Mouse (Mus musculus): Measurements from ENCODE around the gene Pip5k1b. TPM values are rescaled to one million over a fixed set of nuclear protein-coding genes. Genes with fewer than 3 reads are reported as not detected.

The Pip5k1b gene
- polyA plus RNA-seq, 1 experiment from 2014 or later, result 0.82 TPM

- peaks cover 24% of the 10 kb centered on the region for H3K4me1 ChIP-seq (replicated peaks)
- peak overlapping the region; percentile 10 for H3K9ac ChIP-seq
- ATAC-seq (ENCODE audit: low read depth), result peak; percentile 58
- WGBS, result 24% methylated on average over 19 of the region's 19 CpGs
- H3K36me3 ChIP-seq, result no peaks in the 10 kb centered on the region
- H3K27ac ChIP-seq (replicated peaks), result peak overlapping the region; percentile 71
- H3K9me3 ChIP-seq, result no peaks in the 10 kb centered on the region
- peak overlapping the region; percentile 1; the same call in 1 of the 2 replicates for H3K4me3 ChIP-seq
- peak overlapping the region; percentile 46 for H3K4me2 ChIP-seq
- H3K27me3 ChIP-seq, result no peaks in the 10 kb centered on the region
These were observed 183.7 kb downstream of the Pip5k1b start for GRCm38 (mm10) chr19:24371763-24372640.

GRCm38 (mm10) chr19:24368419-24368818, 187.3 kb downstream of the Pip5k1b start:
- H3K4me1 ChIP-seq (replicated peaks), result peaks cover 24% of the 10 kb centered on the region
- no peaks in the 10 kb centered on the region for H3K27me3 ChIP-seq
- H3K4me3 ChIP-seq, result no peak overlapping the region
- WGBS, result 88% methylated on average over 6 of the region's 6 CpGs
- no peak overlapping the region for H3K9ac ChIP-seq
- H3K4me2 ChIP-seq, result no peak overlapping the region
- no peak for ATAC-seq (ENCODE audit: low read depth)
- H3K9me3 ChIP-seq, result no peaks in the 10 kb centered on the region
- H3K27ac ChIP-seq (replicated peaks), result no peak overlapping the region
- no peaks in the 10 kb centered on the region for H3K36me3 ChIP-seq

- no peak overlapping the region for H3K27ac ChIP-seq (replicated peaks)
- peaks cover 17% of the 10 kb centered on the region for H3K4me1 ChIP-seq (replicated peaks)
- H3K4me2 ChIP-seq, result no peak overlapping the region
- 80% methylated on average over 4 of the region's 4 CpGs for WGBS
- H3K36me3 ChIP-seq, result no peaks in the 10 kb centered on the region
- no peak overlapping the region for H3K9ac ChIP-seq
- H3K27me3 ChIP-seq, result no peaks in the 10 kb centered on the region
- H3K4me3 ChIP-seq, result no peak overlapping the region
- no peaks in the 10 kb centered on the region for H3K9me3 ChIP-seq
- no peak for ATAC-seq (ENCODE audit: low read depth)
These were observed 187.9 kb downstream of the Pip5k1b start for GRCm38 (mm10) chr19:24367722-24368121.

GRCm38 (mm10) chr19:24366747-24367146, 188.9 kb downstream of the Pip5k1b start:
- no peak for ATAC-seq (ENCODE audit: low read depth)
- no peaks in the 10 kb centered on the region for H3K36me3 ChIP-seq
- no peak overlapping the region for H3K4me2 ChIP-seq
- H3K9ac ChIP-seq, result no peak overlapping the region
- H3K27ac ChIP-seq (replicated peaks), result no peak overlapping the region
- H3K27me3 ChIP-seq, result no peaks in the 10 kb centered on the region
- WGBS, result 85% methylated on average over 1 of the region's 1 CpGs
- H3K9me3 ChIP-seq, result no peaks in the 10 kb centered on the region
- no peak overlapping the region for H3K4me3 ChIP-seq
- peaks cover 7% of the 10 kb centered on the region for H3K4me1 ChIP-seq (replicated peaks)

GRCm38 (mm10) chr19:24362626-24363321, 192.9 kb downstream of the Pip5k1b start:
- no peak for ATAC-seq (ENCODE audit: low read depth)
- Histone ChIP-seq H3K27me3 (no peaks in the 10 kb centered on the region), H3K4me1 (replicated peaks) (no peaks in the 10 kb centered on the region; the same call in 1 of the 2 replicates), H3K27ac (replicated peaks) (no peak overlapping the region), H3K9me3 (no peaks in the 10 kb centered on the region), H3K4me2 (no peak overlapping the region), H3K4me3 (no peak overlapping the region), H3K9ac (no peak overlapping the region), H3K36me3 (no peaks in the 10 kb centered on the region)
- 67% methylated on average over 8 of the region's 8 CpGs for WGBS

GRCm38 (mm10) chr19:24359270-24359669, 196.4 kb downstream of the Pip5k1b start:
- Histone ChIP-seq H3K36me3 (no peaks in the 10 kb centered on the region), H3K4me2 (no peak overlapping the region), H3K4me1 (replicated peaks) (no peaks in the 10 kb centered on the region; the same call in 1 of the 2 replicates), H3K4me3 (no peak overlapping the region), H3K9me3 (no peaks in the 10 kb centered on the region), H3K27me3 (no peaks in the 10 kb centered on the region), H3K27ac (replicated peaks) (no peak overlapping the region), H3K9ac (no peak overlapping the region)
- no peak for ATAC-seq (ENCODE audit: low read depth)
- WGBS, result 87% methylated on average over 9 of the region's 9 CpGs

- H3K27me3 ChIP-seq, result no peaks in the 10 kb centered on the region
- H3K36me3 ChIP-seq, result no peaks in the 10 kb centered on the region
- WGBS, result 68% methylated on average over 5 of the region's 5 CpGs
These were observed 203.2 kb downstream of the Pip5k1b start for GRCm38 (mm10) chr19:24352298-24352959.

GRCm38 (mm10) chr19:24344501-24344900, 211.2 kb downstream of the Pip5k1b start:
- Histone ChIP-seq H3K9ac (no peak overlapping the region), H3K4me3 (no peak overlapping the region), H3K36me3 (no peaks in the 10 kb centered on the region), H3K9me3 (no peaks in the 10 kb centered on the region), H3K4me2 (no peak overlapping the region), H3K4me1 (replicated peaks) (no peaks in the 10 kb centered on the region), H3K27ac (replicated peaks) (no peak overlapping the region), H3K27me3 (no peaks in the 10 kb centered on the region)
- WGBS, result 95% methylated on average over 8 of the region's 8 CpGs
- ATAC-seq (ENCODE audit: low read depth), result no peak

More at GRCm38 (mm10) chr19:24352298-24352959, 203.2 kb downstream of the Pip5k1b start:
- Histone ChIP-seq H3K9ac (no peak overlapping the region), H3K4me2 (no peak overlapping the region), H3K27ac (replicated peaks) (no peak overlapping the region), H3K9me3 (no peaks in the 10 kb centered on the region), H3K4me3 (no peak overlapping the region), H3K4me1 (replicated peaks) (no peaks in the 10 kb centered on the region)
- no peak for ATAC-seq (ENCODE audit: low read depth)

- no peak overlapping the region for H3K27ac ChIP-seq (replicated peaks)
- H3K27me3 ChIP-seq, result no peaks in the 10 kb centered on the region
- no peak overlapping the region for H3K9ac ChIP-seq
- no peak for ATAC-seq (ENCODE audit: low read depth)
- H3K4me3 ChIP-seq, result no peak overlapping the region
- no peaks in the 10 kb centered on the region for H3K36me3 ChIP-seq
- H3K9me3 ChIP-seq, result no peaks in the 10 kb centered on the region
- H3K4me1 ChIP-seq (replicated peaks), result no peaks in the 10 kb centered on the region
- H3K4me2 ChIP-seq, result no peak overlapping the region
- 72% methylated on average over 5 of the region's 5 CpGs for WGBS
These were observed 212.9 kb downstream of the Pip5k1b start for GRCm38 (mm10) chr19:24342786-24343185.

GRCm38 (mm10) chr19:24336370-24337076, 219.1 kb downstream of the Pip5k1b start:
- Histone ChIP-seq H3K36me3 (no peaks in the 10 kb centered on the region), H3K27ac (replicated peaks) (no peak overlapping the region), H3K9me3 (no peaks in the 10 kb centered on the region), H3K4me1 (replicated peaks) (no peaks in the 10 kb centered on the region), H3K4me2 (no peak overlapping the region), H3K27me3 (no peaks in the 10 kb centered on the region), H3K9ac (no peak overlapping the region), H3K4me3 (no peak overlapping the region)
- WGBS, result 73% methylated on average over 12 of the region's 12 CpGs
- no peak for ATAC-seq (ENCODE audit: low read depth)

- H3K9me3 ChIP-seq, result no peaks in the 10 kb centered on the region
- 72% methylated on average over 4 of the region's 4 CpGs for WGBS
- H3K4me2 ChIP-seq, result no peak overlapping the region
- no peak overlapping the region for H3K4me3 ChIP-seq
- ATAC-seq (ENCODE audit: low read depth), result no peak
- no peaks in the 10 kb centered on the region for H3K36me3 ChIP-seq
- no peaks in the 10 kb centered on the region for H3K27me3 ChIP-seq
- H3K4me1 ChIP-seq (replicated peaks), result no peaks in the 10 kb centered on the region
- no peak overlapping the region for H3K9ac ChIP-seq
- H3K27ac ChIP-seq (replicated peaks), result no peak overlapping the region
These were observed 219.9 kb downstream of the Pip5k1b start for GRCm38 (mm10) chr19:24335611-24336343.

Measured in neural tube, embryonic 13.5 days (tissue).